Mouse (Mus musculus): ENCODE measurements around the gene Ttyh3.

Ttyh3 gene

GRCm38 (mm10) chr5:140633432-140633831, 15.4 kb downstream of the Ttyh3 start:
- DNase-seq (ENCODE audit: low spot score in 2 of 2): no peak

GRCm38 (mm10) chr5:140628995-140629394, 19.8 kb downstream of the Ttyh3 start:
- DNase-seq (ENCODE audit: low spot score in 2 of 2): no peak

GRCm38 (mm10) chr5:140627580-140627979, 21.3 kb downstream of the Ttyh3 start:
- no peak for DNase-seq (ENCODE audit: low spot score in 2 of 2)

- no peak for DNase-seq (ENCODE audit: low spot score in 2 of 2)
Measured at GRCm38 (mm10) chr5:140624961-140625360, 23.9 kb downstream of the Ttyh3 start.

- no peak for DNase-seq (ENCODE audit: low spot score in 2 of 2)
Measured at GRCm38 (mm10) chr5:140624238-140624637, 24.6 kb downstream of the Ttyh3 start.

GRCm38 (mm10) chr5:140623791-140624190, 25.0 kb downstream of the Ttyh3 start:
- DNase-seq (ENCODE audit: low spot score in 2 of 2): no peak

- DNase-seq (ENCODE audit: low spot score in 2 of 2): no peak
Measured at GRCm38 (mm10) chr5:140622978-140623670, 25.7 kb downstream of the Ttyh3 start.

- DNase-seq (ENCODE audit: low spot score in 2 of 2): no peak
Measured at GRCm38 (mm10) chr5:140621517-140621916, 27.3 kb downstream of the Ttyh3 start.

- no peak for DNase-seq (ENCODE audit: low spot score in 2 of 2)
Measured at GRCm38 (mm10) chr5:140621092-140621491, 27.7 kb downstream of the Ttyh3 start.

GRCm38 (mm10) chr5:140619895-140620736, 28.7 kb downstream of the Ttyh3 start:
- DNase-seq (ENCODE audit: low spot score in 2 of 2): no peak

- peak; percentile 69 to 72 for DNase-seq (ENCODE audit: low spot score in 2 of 2)
Measured at GRCm38 (mm10) chr5:140619151-140619771, 29.6 kb downstream of the Ttyh3 start.

- DNase-seq (ENCODE audit: low spot score in 2 of 2): no peak
Measured at GRCm38 (mm10) chr5:140617714-140618113, 31.1 kb downstream of the Ttyh3 start.

GRCm38 (mm10) chr5:140616691-140617090, 32.1 kb downstream of the Ttyh3 start:
- DNase-seq (ENCODE audit: low spot score in 2 of 2): no peak

GRCm38 (mm10) chr5:140616110-140616503, 32.7 kb downstream of the Ttyh3 start:
- DNase-seq (ENCODE audit: low spot score in 2 of 2): no peak

- no peak for DNase-seq (ENCODE audit: low spot score in 2 of 2)
Measured at GRCm38 (mm10) chr5:140615321-140616109, 33.3 kb downstream of the Ttyh3 start.

GRCm38 (mm10) chr5:140614837-140615236, 34.0 kb downstream of the Ttyh3 start:
- DNase-seq (ENCODE audit: low spot score in 2 of 2): no peak

GRCm38 (mm10) chr5:140614141-140614540, 34.7 kb downstream of the Ttyh3 start:
- DNase-seq (ENCODE audit: low spot score in 2 of 2): no peak

- DNase-seq (ENCODE audit: low spot score in 2 of 2): no peak
Measured at GRCm38 (mm10) chr5:140612191-140612590, 36.6 kb downstream of the Ttyh3 start.

- no peak for DNase-seq (ENCODE audit: low spot score in 2 of 2)
Measured at GRCm38 (mm10) chr5:140611611-140612185, 37.1 kb downstream of the Ttyh3 start.

GRCm38 (mm10) chr5:140611021-140611583, 37.7 kb downstream of the Ttyh3 start:
- no peak for DNase-seq (ENCODE audit: low spot score in 2 of 2)
